Mouse (Mus musculus) retina, postnatal 7 days (tissue): ENCODE measurements around the gene Prdm8.

Source experiments
- DNase-seq: peaks from one replicate; pipeline ENCODE4 v3.0.0-alpha.2; 2012; ENCODE audit warnings: low read depth, low spot score

The Prdm8 gene

DNA sequence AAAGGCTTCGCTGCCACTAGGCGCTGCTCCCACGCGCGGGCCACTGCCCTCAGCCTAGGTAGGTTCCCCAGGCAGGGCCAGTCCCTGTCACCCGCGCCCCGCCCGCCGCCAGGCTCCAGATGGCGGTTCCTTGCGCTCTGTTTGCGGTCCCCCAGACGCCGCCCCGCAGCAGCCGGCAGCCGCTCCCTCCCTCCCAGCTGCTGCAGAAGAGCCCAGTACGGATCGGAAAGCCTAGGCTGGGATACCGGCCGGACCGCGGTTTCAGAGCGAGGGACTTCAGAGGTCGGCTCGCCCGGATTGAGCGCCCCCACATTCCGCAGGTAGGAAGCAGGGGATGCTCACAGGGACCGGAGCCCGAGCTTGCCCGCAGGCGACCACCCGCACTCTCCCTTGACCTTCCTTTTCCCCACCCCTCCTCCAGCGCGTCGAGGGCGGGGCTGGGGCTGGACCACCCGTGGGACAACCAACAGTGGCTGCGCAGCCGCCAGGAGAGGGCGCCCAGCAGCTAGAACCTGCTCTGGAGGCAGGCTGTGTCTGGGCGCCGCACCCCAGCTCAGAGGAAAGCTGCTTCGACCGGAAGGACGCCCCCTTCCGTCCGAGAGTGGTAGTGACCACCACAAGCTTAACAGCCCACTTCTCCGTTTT is at the start of gene Prdm8:
Gene Prdm8 (plus strand): TSS at position 19 of the 645 bp plus-strand sequence.
- peak; percentile 82 for DNase-seq

- DNase-seq = no peak
Measured at GRCm38 (mm10) chr5:98127074-98127473, 39.9 kb upstream of the Prdm8 start.

DNA sequence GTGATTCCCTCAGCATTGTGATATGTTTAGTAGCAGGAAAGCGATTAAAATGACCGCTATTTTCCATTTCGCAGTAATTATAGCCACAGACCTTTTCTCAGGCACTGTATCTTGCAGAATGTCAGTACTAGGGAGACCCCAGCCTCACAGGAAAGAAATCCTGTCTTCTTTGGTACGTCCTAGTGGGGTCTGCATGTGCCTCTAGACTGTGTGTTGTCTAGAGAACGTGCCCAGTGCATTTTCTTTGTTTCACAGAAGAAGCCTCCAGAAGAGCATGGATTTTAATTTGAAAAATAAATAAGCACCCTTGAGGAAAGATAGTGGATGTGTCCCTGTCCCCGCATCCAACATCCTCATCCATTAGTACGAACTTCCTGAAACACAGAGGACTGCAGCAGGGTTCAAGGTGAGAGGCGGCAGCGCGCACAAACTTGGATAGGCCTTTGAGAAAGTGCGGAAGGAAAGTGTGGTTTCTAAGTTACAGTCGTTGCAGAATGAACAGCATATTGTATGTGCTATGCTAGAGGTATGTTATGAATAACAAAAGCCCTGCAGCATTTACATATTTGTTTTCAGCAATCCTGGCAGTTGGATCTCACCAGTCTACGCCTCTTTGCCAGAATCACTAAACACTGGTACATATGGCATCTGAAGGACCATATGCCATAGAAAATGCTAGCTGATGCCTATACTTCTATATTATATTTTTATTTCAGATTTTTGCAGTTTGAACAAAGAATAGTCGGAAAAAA is 28.3 kb upstream of the Prdm8 start:
- no peak for DNase-seq

DNA sequence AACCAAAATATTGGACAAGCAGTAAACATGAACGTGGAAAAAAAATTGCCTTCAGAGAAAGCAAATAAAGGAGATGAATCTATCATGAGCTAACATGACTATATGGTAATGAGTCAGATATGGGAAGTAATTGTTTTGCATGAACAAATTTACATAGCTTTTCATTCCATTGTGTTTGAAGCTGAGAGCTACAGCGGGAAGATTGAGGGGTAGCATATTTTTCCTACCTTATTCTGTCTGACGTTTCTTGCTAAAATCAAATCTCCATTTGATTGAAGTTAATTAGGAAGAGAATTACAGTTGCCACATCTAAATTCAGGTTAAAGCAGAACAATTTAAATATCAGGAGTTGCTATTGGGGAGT is 27.7 kb upstream of the Prdm8 start:
- no peak for DNase-seq

- no peak for DNase-seq
Measured at GRCm38 (mm10) chr5:98146895-98147294, 20.1 kb upstream of the Prdm8 start.

DNA sequence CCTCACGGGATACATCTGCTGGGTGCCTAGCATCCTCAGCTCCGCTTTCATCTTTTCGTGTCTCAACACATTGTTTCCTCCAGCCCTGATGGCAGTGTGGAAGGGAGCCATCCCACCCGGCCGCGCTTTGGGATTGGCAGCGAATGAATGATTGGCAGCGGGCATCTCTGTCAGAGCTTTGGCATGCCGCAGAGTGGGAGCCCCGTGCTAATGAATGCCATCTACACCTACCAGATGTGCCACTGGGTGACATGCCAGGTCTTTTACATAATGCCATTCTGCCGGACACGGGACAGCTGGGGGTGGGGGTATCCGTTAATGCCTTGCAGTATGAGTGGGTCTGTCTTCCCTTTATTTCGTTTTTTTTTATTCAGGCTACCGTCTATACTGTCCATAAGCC is 882 bp upstream of the Prdm8 start:
- DNase-seq = no peak

GRCm38 (mm10) chr5:98168356-98169285 is 1.6 kb downstream of the Prdm8 start:
- peak; percentile 64 for DNase-seq

DNA sequence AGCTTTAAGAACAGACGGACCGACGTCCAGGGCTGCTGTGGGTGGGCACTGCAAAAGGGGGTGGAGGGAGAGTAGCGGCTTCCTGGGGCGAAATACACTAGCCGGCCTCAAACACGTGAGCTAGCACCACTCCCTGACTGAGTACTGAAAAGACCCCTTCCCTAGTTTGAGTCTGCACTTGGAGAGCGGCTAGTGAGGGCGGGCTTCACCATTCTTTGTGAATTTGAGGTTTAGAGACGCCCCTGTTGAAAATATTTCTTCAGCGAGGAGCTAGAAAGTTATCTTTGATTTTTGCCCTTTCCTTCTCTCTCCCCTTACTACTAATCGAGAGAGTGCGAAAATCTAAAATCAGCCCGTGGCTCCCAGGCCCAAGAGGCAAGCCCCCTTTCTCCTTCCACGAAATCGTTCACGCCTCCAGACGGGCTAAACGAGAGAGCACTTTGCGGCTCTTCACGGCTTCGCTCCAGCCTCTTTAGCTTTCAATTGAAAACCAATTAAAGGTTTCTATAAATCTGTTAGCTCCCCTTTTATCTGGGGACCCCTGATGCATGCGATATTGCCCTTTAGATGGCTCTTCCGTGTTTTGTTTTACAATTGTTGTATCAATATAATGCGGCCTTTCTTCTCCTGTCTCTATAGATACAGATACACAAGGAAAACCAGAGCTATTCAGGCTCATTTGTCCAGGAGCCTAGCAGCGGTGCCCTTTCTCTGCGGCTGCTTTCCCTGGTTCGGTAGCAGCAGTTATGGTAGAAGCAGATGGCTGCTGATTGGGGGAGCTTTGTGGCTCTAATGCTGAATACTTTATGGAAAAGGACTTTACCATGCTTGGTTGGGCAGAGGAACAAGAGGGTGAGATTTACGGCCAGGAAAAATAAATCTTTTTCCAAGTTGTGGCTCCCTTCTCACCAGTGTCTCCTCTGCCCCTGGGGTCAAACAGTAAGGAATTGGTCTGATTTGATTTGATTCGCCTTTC is 2.7 kb downstream of the Prdm8 start:
- no peak for DNase-seq

DNA sequence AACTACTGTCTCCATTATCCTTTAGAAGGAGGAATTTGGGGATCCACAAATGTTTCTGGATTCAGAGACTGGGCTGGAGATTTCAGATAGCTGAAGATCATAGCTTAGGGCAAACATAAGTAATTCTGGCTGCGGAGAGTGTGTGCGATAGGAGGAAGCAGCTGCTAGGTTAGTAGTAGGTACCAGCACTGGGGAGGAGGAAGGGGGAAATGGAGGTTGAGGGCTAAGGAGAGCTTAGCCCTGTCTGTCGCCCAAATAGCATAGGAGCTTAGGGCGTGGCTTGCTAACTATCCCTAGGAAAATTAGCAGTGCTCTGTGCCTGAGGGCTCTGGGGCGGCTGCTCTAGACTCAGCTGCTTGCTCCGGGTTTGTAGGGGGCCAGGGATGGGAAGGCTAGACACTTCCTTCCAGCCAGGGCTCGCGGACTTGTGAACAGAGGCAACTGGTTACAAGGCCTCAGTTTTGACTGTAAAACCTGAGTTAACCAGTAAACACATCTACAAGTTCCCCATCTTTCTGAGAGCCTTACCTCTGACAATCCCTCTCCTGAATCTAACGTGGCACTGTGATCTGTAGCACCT is 4.7 kb downstream of the Prdm8 start:
- DNase-seq = no peak

- no peak for DNase-seq
Measured at GRCm38 (mm10) chr5:98172502-98173181, 5.6 kb downstream of the Prdm8 start.

GRCm38 (mm10) chr5:98173694-98174093 is 6.7 kb downstream of the Prdm8 start:
- no peak for DNase-seq

GRCm38 (mm10) chr5:98179606-98180005 is 12.6 kb downstream of the Prdm8 start:
- no peak for DNase-seq

DNA sequence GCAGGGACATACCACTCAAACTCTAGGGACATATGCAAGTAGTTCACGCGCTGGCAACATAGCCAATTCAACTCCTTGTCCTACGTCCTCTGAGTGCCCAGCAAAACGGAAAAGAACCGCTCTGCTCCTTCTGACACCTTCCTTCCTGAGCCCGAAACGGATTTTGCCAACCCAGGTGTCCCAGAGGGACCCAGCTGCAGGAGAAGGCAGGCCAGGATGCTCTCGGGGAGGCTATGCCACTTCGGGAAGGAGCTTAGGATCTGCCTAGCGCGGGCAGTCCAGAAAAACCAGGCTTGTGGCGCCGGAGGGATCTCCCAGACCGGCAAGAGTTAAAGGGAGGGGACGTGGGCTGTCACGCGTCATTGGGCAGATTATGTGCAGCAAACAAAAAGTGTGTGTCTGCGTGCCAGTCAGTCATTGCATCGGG is 13.5 kb downstream of the Prdm8 start:
- no peak for DNase-seq

- no peak for DNase-seq
Measured at GRCm38 (mm10) chr5:98180888-98181635, 14.1 kb downstream of the Prdm8 start.

- DNase-seq = no peak
Measured at GRCm38 (mm10) chr5:98181686-98182602, 14.9 kb downstream of the Prdm8 start.

DNA sequence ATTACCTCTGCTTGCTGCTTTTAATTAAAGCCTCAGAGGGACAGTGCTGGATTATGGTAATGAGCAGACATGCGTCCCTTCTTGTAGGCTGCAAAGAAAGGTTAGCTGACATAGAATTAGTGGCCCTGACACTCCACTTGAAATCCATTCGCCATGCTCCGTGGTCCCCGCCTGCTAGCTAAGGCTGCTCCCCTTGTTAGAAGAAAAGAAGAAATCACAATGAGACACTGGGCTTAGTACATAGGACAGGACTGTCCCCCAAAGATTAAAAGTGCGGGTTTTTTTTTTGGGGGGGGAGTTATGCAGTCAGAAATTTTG is 15.6 kb downstream of the Prdm8 start:
- DNase-seq = no peak

GRCm38 (mm10) chr5:98183031-98183595 is 16.1 kb downstream of the Prdm8 start:
- DNase-seq = no peak

DNA sequence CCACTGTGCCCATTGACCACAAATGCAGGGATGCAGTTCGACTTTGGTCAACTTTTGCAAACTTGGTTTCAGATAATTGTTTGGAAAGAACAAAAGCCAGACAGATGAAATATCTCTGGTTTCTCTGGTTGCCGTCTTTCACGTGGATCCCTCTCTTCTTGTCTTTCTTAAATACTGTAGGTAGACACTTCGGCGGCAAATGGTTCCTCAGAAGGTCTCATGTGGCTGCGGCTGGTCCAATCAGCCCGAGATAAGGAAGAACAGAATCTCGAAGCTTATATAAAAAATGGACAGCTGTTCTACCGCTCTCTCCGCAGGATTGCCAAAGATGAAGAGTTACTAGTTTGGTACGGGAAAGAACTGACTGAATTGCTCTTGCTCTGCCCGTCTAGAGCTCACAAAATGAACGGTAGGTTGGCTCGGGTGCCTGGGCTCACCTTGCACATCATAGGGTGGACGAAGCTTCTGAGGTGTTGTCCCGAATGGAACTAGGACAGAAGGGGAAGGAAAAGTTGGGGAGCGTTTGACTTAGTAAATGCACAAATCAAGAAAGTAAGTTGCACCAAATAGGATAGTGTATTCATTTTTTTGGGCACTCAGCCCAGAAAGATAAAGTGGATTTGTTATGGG is 17.4 kb downstream of the Prdm8 start:
- no peak for DNase-seq
